Mouse (Mus musculus): ENCODE measurements around the gene H2-T22. TPM values are rescaled to one million over a fixed set of nuclear protein-coding genes. Genes with fewer than 3 reads are reported as not detected.

H2-T22 gene
- polyA plus RNA-seq, 1 experiment from 2014 or later, result 23.9 TPM

- TF ChIP-seq EP300 (IDR thresholded peaks at IDR 0.05) (no peak), CTCF (IDR thresholded peaks at IDR 0.05) (no peak)
- H3K36me3 ChIP-seq (ENCODE audit: insufficient read depth, low read length), result no peaks in the 10 kb centered on the region
- no peak for ATAC-seq
- no peak overlapping the region for H3K27ac ChIP-seq (ENCODE audit: low read length)
- no peaks in the 10 kb centered on the region for H3K27me3 ChIP-seq (replicated peaks; ENCODE audit: insufficient read depth, low read length)
- peaks cover 6% of the 10 kb centered on the region; the same call in 1 of the 2 replicates for H3K4me1 ChIP-seq (ENCODE audit: insufficient read depth, low read depth, low read length)
- no peak overlapping the region for H3K9ac ChIP-seq (replicated peaks; ENCODE audit: low read depth)
- no peak overlapping the region for H3K4me3 ChIP-seq (ENCODE audit: low read depth, low read length)
- DNase-seq (ENCODE audit: low spot score), result no peak
- H3K4me2 ChIP-seq (replicated peaks; ENCODE audit: low read depth, low read length), result no peak overlapping the region
- no peaks in the 10 kb centered on the region for H3K9me3 ChIP-seq (ENCODE audit: low read length)
- 92% methylated on average over 9 of the region's 9 CpGs for WGBS
Observed at GRCm38 (mm10) chr17:36022098-36022497, 20.4 kb downstream of the H2-T22 start.

DNA sequence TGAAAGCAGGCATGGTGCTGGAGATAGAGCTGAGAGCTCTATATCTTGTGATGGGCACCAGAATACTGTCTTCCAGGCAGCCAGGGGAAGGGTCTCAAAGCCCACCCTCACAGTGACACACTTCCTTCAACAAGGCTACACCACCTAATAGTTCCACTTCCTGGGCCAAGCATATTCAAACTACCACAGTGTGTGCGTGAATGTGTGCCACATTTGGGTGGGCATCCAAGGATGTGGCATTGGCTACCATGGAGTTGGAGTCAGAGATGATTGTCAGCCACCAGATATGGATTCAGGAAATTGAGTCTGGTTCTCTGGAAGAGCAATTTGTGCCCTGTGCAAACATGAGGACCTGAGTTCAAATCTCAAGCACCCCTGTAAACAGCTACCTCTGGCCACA lies 21.2 kb downstream of the H2-T22 start:
- Histone ChIP-seq H3K4me3 (ENCODE audit: low read depth, low read length) (no peak overlapping the region), H3K9me3 (ENCODE audit: low read length) (no peaks in the 10 kb centered on the region), H3K4me2 (replicated peaks; ENCODE audit: low read depth, low read length) (peak overlapping the region; percentile 49), H3K27ac (ENCODE audit: low read length) (peak overlapping the region; percentile 75), H3K27me3 (replicated peaks; ENCODE audit: insufficient read depth, low read length) (no peaks in the 10 kb centered on the region), H3K36me3 (ENCODE audit: insufficient read depth, low read length) (no peaks in the 10 kb centered on the region), H3K4me1 (ENCODE audit: insufficient read depth, low read depth, low read length) (peaks cover 6% of the 10 kb centered on the region; the same call in 1 of the 2 replicates), H3K9ac (replicated peaks; ENCODE audit: low read depth) (no peak overlapping the region)
- ATAC-seq, result no peak
- DNase-seq (ENCODE audit: low spot score), result no peak
- WGBS, result 83% methylated on average over 1 of the region's 1 CpGs
- TF ChIP-seq CTCF (IDR thresholded peaks at IDR 0.05) (no peak), EP300 (IDR thresholded peaks at IDR 0.05) (no peak)

DNA sequence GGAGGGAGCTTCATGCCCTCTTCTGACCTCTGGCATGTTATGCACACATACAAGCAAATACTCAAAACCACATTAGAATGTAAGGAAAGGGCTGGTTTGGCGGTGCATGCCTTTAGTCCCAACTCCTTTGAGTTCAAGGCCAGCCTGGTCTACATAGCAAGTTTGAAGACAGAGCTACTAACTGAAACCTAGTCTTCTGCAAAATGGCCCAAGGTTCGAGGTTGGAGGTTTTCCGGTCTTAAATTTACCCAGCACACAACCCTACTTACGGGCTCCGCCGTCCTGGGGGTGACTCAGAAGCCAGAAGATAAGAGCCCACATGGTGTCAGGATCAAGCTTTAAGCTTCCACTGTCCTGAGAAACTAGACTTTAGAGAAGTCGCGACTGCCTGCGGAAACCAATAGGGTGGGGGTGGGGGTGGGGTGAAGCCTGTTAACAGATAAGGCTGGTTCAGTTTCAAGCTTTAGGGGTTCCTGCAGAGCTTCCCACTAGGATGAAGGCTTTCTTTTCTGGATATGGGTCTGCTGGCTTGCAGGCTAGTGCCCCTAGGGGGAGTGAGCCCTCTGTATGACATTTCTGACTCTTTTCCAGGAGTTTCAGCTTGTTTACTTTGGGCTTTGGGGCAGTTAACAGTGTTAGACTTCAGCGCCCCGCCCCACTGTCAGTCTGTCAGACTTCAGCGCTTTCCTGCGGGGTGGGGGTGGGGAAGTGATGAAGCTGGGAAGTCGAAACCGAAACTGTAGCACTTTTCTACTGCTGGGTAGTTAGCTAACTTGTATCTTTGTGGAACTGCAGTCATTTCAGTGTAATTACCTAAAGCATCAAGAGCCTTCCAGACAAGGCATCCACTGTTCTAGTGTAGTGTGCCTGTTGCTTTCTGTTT lies 22.1 kb downstream of the H2-T22 start, which contains the start of gene H2-T24:
Gene H2-T24 (minus strand): TSS at position 370 of the 883 bp plus-strand sequence.
- Histone ChIP-seq H3K4me2 (replicated peaks; ENCODE audit: low read depth, low read length) (peak within 1 kb of the TSS; percentile 49), H3K4me3 (ENCODE audit: low read depth, low read length) (peak within 1 kb of the TSS; percentile 23), H3K9ac (replicated peaks; ENCODE audit: low read depth) (no peak within 1 kb of the TSS), H3K27ac (ENCODE audit: low read length) (peak within 1 kb of the TSS; percentile 75), H3K4me1 (ENCODE audit: insufficient read depth, low read depth, low read length) (peaks cover 6% of the 10 kb centered on the region; the same call in 1 of the 2 replicates), H3K9me3 (ENCODE audit: low read length) (no peaks in the 10 kb centered on the region), H3K27me3 (replicated peaks; ENCODE audit: insufficient read depth, low read length) (no peaks in the 10 kb centered on the region), H3K36me3 (ENCODE audit: insufficient read depth, low read length) (no peaks in the 10 kb centered on the region)
- WGBS, result 23% methylated on average over 15 of the region's 15 CpGs
- peak; percentile 88 for DNase-seq (ENCODE audit: low spot score)
- TF ChIP-seq CTCF (IDR thresholded peaks at IDR 0.05), result peak; percentile 59
- peak; percentile 72 for TF ChIP-seq EP300 (IDR thresholded peaks at IDR 0.05)
- peak; percentile 82 for ATAC-seq

GRCm38 (mm10) chr17:36019519-36019918 lies 23.0 kb downstream of the H2-T22 start:
- Histone ChIP-seq H3K27ac (ENCODE audit: low read length) (peak overlapping the region; percentile 75; the same call in 1 of the 2 replicates), H3K4me2 (replicated peaks; ENCODE audit: low read depth, low read length) (peak overlapping the region; percentile 49), H3K4me3 (ENCODE audit: low read depth, low read length) (peak overlapping the region; percentile 23), H3K9ac (replicated peaks; ENCODE audit: low read depth) (no peak overlapping the region), H3K4me1 (ENCODE audit: insufficient read depth, low read depth, low read length) (peaks cover 6% of the 10 kb centered on the region; the same call in 1 of the 2 replicates), H3K36me3 (ENCODE audit: insufficient read depth, low read length) (no peaks in the 10 kb centered on the region; the same call in 1 of the 2 replicates), H3K9me3 (ENCODE audit: low read length) (no peaks in the 10 kb centered on the region), H3K27me3 (replicated peaks; ENCODE audit: insufficient read depth, low read length) (no peaks in the 10 kb centered on the region)
- no peak for DNase-seq (ENCODE audit: low spot score)
- TF ChIP-seq EP300 (IDR thresholded peaks at IDR 0.05), result no peak
- TF ChIP-seq CTCF (IDR thresholded peaks at IDR 0.05), result no peak
- WGBS, result 54% methylated on average over 3 of the region's 3 CpGs
- ATAC-seq, result no peak

DNA sequence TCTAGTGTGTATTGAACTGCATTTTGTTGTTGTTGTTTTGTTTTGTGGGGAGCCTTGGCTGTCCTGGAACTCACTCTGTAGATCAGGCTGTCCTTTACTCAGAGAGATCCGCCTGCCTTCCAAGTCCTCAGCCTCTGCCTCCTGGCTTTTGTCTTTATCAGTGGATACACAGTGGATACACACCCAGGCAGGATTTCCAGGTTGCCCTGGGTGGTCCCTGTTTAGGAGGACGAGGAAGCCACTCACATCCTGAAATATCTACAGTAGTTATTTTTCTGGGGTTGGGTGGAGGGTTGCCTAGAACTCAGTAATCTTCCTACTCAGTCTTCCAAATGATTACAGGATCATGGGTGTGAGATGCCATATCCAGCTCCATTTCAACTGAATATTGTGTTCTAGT lies 23.6 kb downstream of the H2-T22 start:
- Histone ChIP-seq H3K27me3 (replicated peaks; ENCODE audit: insufficient read depth, low read length) (no peaks in the 10 kb centered on the region), H3K36me3 (ENCODE audit: insufficient read depth, low read length) (no peaks in the 10 kb centered on the region; the same call in 1 of the 2 replicates), H3K4me2 (replicated peaks; ENCODE audit: low read depth, low read length) (0 out of 2 replicates have a peak overlapping the region, but pooled peaks have one; percentile 2), H3K27ac (ENCODE audit: low read length) (no peak overlapping the region), H3K9me3 (ENCODE audit: low read length) (no peaks in the 10 kb centered on the region), H3K9ac (replicated peaks; ENCODE audit: low read depth) (no peak overlapping the region), H3K4me3 (ENCODE audit: low read depth, low read length) (no peak overlapping the region), H3K4me1 (ENCODE audit: insufficient read depth, low read depth, low read length) (peaks cover 2% of the 10 kb centered on the region; the same call in 1 of the 2 replicates)
- TF ChIP-seq EP300 (IDR thresholded peaks at IDR 0.05) (no peak), CTCF (IDR thresholded peaks at IDR 0.05) (no peak)
- no peak for DNase-seq (ENCODE audit: low spot score)
- 0 out of 2 replicates have a peak, but pooled peaks have one; percentile 5 for ATAC-seq
- WGBS, result 30% methylated on average over 2 of the region's 2 CpGs

- Histone ChIP-seq H3K36me3 (ENCODE audit: insufficient read depth, low read length) (no peaks in the 10 kb centered on the region; the same call in 1 of the 2 replicates), H3K9ac (replicated peaks; ENCODE audit: low read depth) (no peak overlapping the region), H3K4me2 (replicated peaks; ENCODE audit: low read depth, low read length) (no peak overlapping the region), H3K4me1 (ENCODE audit: insufficient read depth, low read depth, low read length) (no peaks in the 10 kb centered on the region), H3K27ac (ENCODE audit: low read length) (no peak overlapping the region), H3K9me3 (ENCODE audit: low read length) (no peaks in the 10 kb centered on the region), H3K27me3 (replicated peaks; ENCODE audit: insufficient read depth, low read length) (no peaks in the 10 kb centered on the region), H3K4me3 (ENCODE audit: low read depth, low read length) (no peak overlapping the region)
- ATAC-seq (no peak), DNase-seq (ENCODE audit: low spot score) (no peak)
- WGBS, result 85% methylated on average over 5 of the region's 5 CpGs
- TF ChIP-seq EP300 (IDR thresholded peaks at IDR 0.05) (no peak), CTCF (IDR thresholded peaks at IDR 0.05) (no peak)
Observed at GRCm38 (mm10) chr17:36017046-36017445, 25.5 kb downstream of the H2-T22 start.
